Mouse (Mus musculus) hindbrain, embryonic 11.5 days (tissue): ENCODE measurements around the gene Ccnd2. TPM values are rescaled to one million over a fixed set of nuclear protein-coding genes. Genes with fewer than 3 reads are reported as not detected.

ENCODE experiments used
- ATAC-seq: fragments of 200-750 bp; cut with Nextera tagmentation; 2 replicates; pipeline ENCODE4 v1.8.0; 2017; ENCODE audit warnings: mild to moderate bottlenecking, moderate TSS enrichment, moderate library complexity; ENCODE audit not compliant: low FRiP score
- DNase-seq: peaks from one replicate; pipeline ENCODE4 v3.0.0-alpha.2; 2015; ENCODE audit warnings: low spot score
- H3K27ac ChIP-seq: fragments of 300-500 bp; sonication (generic); 2 replicates; pipeline ENCODE4 v1.5.1; 2014; ENCODE audit warnings: mild to moderate bottlenecking, low read depth, low read length
- H3K27me3 ChIP-seq: fragments of 300-500 bp; sonication (generic); 2 replicates; pipeline ENCODE4 v1.6.1; 2014; ENCODE audit warnings: mild to moderate bottlenecking, low read length, moderate library complexity, mixed read lengths; ENCODE audit not compliant: control insufficient read depth, insufficient read depth
- H3K36me3 ChIP-seq: fragments of 300-500 bp; sonication (generic); 2 replicates; pipeline ENCODE4 v1.6.1; 2014; ENCODE audit warnings: mild to moderate bottlenecking, low read length, moderate library complexity, mixed read lengths; ENCODE audit not compliant: control insufficient read depth, insufficient read depth
- H3K4me1 ChIP-seq: fragments of 300-500 bp; sonication (generic); replicated peaks from 2 replicates; pipeline ENCODE4 v1.6.1; 2014; ENCODE audit warnings: low read length, mixed read lengths; ENCODE audit not compliant: control insufficient read depth, insufficient read depth
- H3K4me2 ChIP-seq: fragments of 300-500 bp; sonication (generic); replicated peaks from 2 replicates; pipeline ENCODE4 v1.6.1; 2014; ENCODE audit warnings: mild to moderate bottlenecking, low read depth, low read length
- H3K4me3 ChIP-seq: fragments of 300-500 bp; sonication (generic); 2 replicates; pipeline ENCODE4 v1.5.1; 2014; ENCODE audit warnings: low read depth, low read length
- H3K9ac ChIP-seq: fragments of 300-500 bp; sonication (generic); 2 replicates; pipeline ENCODE4 v1.6.1; 2014; ENCODE audit warnings: low read depth, low read length
- H3K9me3 ChIP-seq: fragments of 300-500 bp; sonication (generic); 2 replicates; pipeline ENCODE4 v1.6.1; 2016; ENCODE audit warnings: low read length; ENCODE audit not compliant: control insufficient read depth
- WGBS: fragments of 180-500 bp; shearing (Covaris S2); extraction: QIAGEN DNeasy Blood & Tissue Kit; methylation state at CpG from one replicate; pipeline ENCODE4 v1.1.7; 2014; 5-methylcytosine and 5-hydroxymethylcytosine counted together
- polyA plus RNA-seq: library from polyadenylated mRNA; unstranded; fragments of >200 nt; fragmentation: Nextera tagmentation; extraction: Ambion mirVana; gene quantifications from 2 replicates; pipeline ENCODE4 v1.2.1, GENCODE M21; 2014

The Ccnd2 gene
- polyA plus RNA-seq, 1 experiment from 2014 or later: 1,300 TPM

GRCm38 (mm10) chr6:127079867-127080731 is 71.9 kb downstream of the Ccnd2 start:
- H3K9ac ChIP-seq: peak overlapping the region; percentile 76
- H3K9me3 ChIP-seq: no peaks in the 10 kb centered on the region
- peak; percentile 80 for DNase-seq
- WGBS: 2% methylated on average over 59 of the region's 59 CpGs
- peak overlapping the region; percentile 100 for H3K4me2 ChIP-seq
- no peaks in the 10 kb centered on the region for H3K4me1 ChIP-seq
- H3K36me3 ChIP-seq: no peaks in the 10 kb centered on the region
- H3K27me3 ChIP-seq: peaks cover 9% of the 10 kb centered on the region; the same call in 1 of the 2 replicates
- peak; percentile 90 for ATAC-seq
- H3K27ac ChIP-seq: 0 out of 2 replicates have a peak overlapping the region, but pooled peaks have one; percentile 7
- peak overlapping the region; percentile 69 for H3K4me3 ChIP-seq

Other genes starting within 250 kb of the Ccnd2 start
- gene Dyrk4, start 230.4 kb downstream of the Ccnd2 start, polyA plus RNA-seq: not detected in 2 replicates
- 64.0 and 65.9 TPM in 2 replicates for gene Rad51ap1, start 212.6 kb downstream of the Ccnd2 start, polyA plus RNA-seq
- 19.3 and 25.6 TPM in 2 replicates for gene D6Wsu163e, start 212.2 kb downstream of the Ccnd2 start, polyA plus RNA-seq
- gene Fgf6, start 136.6 kb downstream of the Ccnd2 start, polyA plus RNA-seq: 0.04 and 0.14 TPM in 2 replicates
- 0.08 TPM in 1 of 2 replicates, not detected in the other for gene Fgf23, start 79.3 kb downstream of the Ccnd2 start, polyA plus RNA-seq
- gene Tigar, start 42.6 kb downstream of the Ccnd2 start, polyA plus RNA-seq: 5.8 and 6.4 TPM in 2 replicates